Mouse (Mus musculus): Measurements from ENCODE around the gene Ccnt1. TPM values are rescaled to one million over a fixed set of nuclear protein-coding genes. Genes with fewer than 3 reads are reported as not detected.

Gene Ccnt1
- polyA plus RNA-seq, 1 experiment = 66.8 TPM

DNA sequence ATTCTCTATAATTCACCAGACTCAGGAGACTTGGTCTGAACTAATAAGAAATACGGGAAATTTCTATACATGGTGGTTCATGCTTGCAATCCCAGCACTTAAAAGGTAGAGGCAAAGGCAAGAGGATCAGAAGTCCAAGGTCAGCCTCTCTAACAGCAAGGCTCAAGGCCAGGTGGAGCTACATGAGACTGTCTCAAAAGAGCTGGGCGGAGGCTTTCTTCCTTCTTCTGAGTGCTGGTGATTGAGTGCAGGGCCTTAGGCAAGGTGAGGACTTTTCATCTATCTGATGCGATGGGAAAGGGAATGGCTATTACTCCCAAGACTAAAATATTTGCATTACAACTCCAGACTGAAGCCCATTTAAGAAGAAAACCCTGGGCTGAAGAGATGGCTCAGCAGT, 25.6 kb downstream of the Ccnt1 start:
- H3K9ac ChIP-seq (ENCODE audit: low read depth, poor library complexity, severe bottlenecking) = no peak overlapping the region
- H3K4me3 ChIP-seq (ENCODE audit: low read depth, low read length) = no peak overlapping the region
- H3K36me3 ChIP-seq (ENCODE audit: control insufficient read depth, insufficient read depth, low read length, poor library complexity, severe bottlenecking) = peaks cover 61% of the 10 kb centered on the region
- TF ChIP-seq CTCF (IDR thresholded peaks at IDR 0.05; ENCODE audit: low read depth, low read length) = no peak
- TF ChIP-seq EP300 (IDR thresholded peaks at IDR 0.05; ENCODE audit: insufficient read depth, low read depth, low read length) = 0 out of 2 replicates have a peak, but pooled peaks have one; percentile 40
- no peak for TF ChIP-seq POLR2A (IDR thresholded peaks at IDR 0.05; ENCODE audit: insufficient read depth, low read length)
- H3K9me3 ChIP-seq (replicated peaks; ENCODE audit: control insufficient read depth, insufficient read depth, low read length, poor library complexity, severe bottlenecking) = no peaks in the 10 kb centered on the region
- H3K27me3 ChIP-seq (ENCODE audit: control insufficient read depth, insufficient read depth, low read length, poor library complexity, severe bottlenecking) = no peaks in the 10 kb centered on the region
- no peaks in the 10 kb centered on the region for H3K4me1 ChIP-seq (ENCODE audit: control insufficient read depth, insufficient read depth, low read length)
- peak overlapping the region; percentile 73 for H3K27ac ChIP-seq (ENCODE audit: insufficient read depth, low read length)

DNA sequence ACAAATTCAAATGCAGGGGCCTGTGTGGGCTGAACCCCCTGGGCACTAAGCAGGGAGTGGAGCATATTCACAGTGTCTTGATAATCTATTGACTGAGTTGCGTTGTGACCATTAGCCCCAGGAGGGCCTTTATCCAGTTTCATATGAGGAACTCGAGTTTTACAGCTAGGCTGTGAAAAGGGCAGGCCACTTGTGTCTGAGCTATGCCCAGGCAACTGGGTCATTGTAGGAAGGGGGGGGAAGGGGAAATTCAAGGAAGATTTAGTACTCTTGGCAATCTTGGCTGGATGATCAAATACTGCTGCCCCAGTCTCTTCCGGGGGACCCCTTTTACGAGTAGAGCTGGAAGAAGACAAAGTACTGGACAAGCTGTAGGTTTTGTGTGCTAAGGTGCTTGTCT, 27.4 kb downstream of the Ccnt1 start:
- H3K9ac ChIP-seq (ENCODE audit: low read depth, poor library complexity, severe bottlenecking) = no peak overlapping the region

DNA sequence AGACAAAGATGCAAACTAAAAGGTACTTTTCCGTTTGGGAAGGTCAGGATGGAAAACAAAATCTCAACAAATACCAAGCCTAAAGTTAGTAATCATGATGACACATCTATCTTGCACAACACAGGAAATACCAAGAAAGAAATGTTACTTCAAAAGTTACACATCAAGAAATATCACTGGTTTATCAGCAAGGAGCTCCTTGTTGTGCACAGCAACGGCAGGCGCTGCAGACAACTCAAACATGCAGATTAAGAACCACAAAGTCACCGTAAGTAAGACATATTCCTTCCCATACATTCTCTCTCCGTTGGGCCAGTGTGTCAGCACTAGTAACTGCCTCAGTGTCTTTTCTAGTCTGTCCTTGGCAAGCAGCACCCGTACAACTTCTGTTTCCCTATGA, 29.7 kb downstream of the Ccnt1 start:
- H3K27me3 ChIP-seq (ENCODE audit: control insufficient read depth, insufficient read depth, low read length, poor library complexity, severe bottlenecking) = no peaks in the 10 kb centered on the region
- no peak overlapping the region for H3K27ac ChIP-seq (ENCODE audit: insufficient read depth, low read length)
- no peak overlapping the region for H3K9ac ChIP-seq (ENCODE audit: low read depth, poor library complexity, severe bottlenecking)
- H3K36me3 ChIP-seq (ENCODE audit: control insufficient read depth, insufficient read depth, low read length, poor library complexity, severe bottlenecking) = peaks cover 48% of the 10 kb centered on the region
- no peaks in the 10 kb centered on the region for H3K9me3 ChIP-seq (replicated peaks; ENCODE audit: control insufficient read depth, insufficient read depth, low read length, poor library complexity, severe bottlenecking)
- no peaks in the 10 kb centered on the region for H3K4me1 ChIP-seq (ENCODE audit: control insufficient read depth, insufficient read depth, low read length)
- H3K4me3 ChIP-seq (ENCODE audit: low read depth, low read length) = no peak overlapping the region
- TF ChIP-seq CTCF (IDR thresholded peaks at IDR 0.05; ENCODE audit: low read depth, low read length) (no peak), POLR2A (IDR thresholded peaks at IDR 0.05; ENCODE audit: insufficient read depth, low read length) (no peak), EP300 (IDR thresholded peaks at IDR 0.05; ENCODE audit: insufficient read depth, low read depth, low read length) (no peak)

More for the DNA sequence above, 27.4 kb downstream of the Ccnt1 start:
- Histone ChIP-seq H3K36me3 (ENCODE audit: control insufficient read depth, insufficient read depth, low read length, poor library complexity, severe bottlenecking) (peaks cover 60% of the 10 kb centered on the region), H3K9me3 (replicated peaks; ENCODE audit: control insufficient read depth, insufficient read depth, low read length, poor library complexity, severe bottlenecking) (no peaks in the 10 kb centered on the region), H3K4me3 (ENCODE audit: low read depth, low read length) (no peak overlapping the region), H3K27me3 (ENCODE audit: control insufficient read depth, insufficient read depth, low read length, poor library complexity, severe bottlenecking) (no peaks in the 10 kb centered on the region), H3K27ac (ENCODE audit: insufficient read depth, low read length) (0 out of 2 replicates have a peak overlapping the region, but pooled peaks have one; percentile 3), H3K4me1 (ENCODE audit: control insufficient read depth, insufficient read depth, low read length) (no peaks in the 10 kb centered on the region)
- TF ChIP-seq POLR2A (IDR thresholded peaks at IDR 0.05; ENCODE audit: insufficient read depth, low read length) (no peak), EP300 (IDR thresholded peaks at IDR 0.05; ENCODE audit: insufficient read depth, low read depth, low read length) (no peak), CTCF (IDR thresholded peaks at IDR 0.05; ENCODE audit: low read depth, low read length) (no peak)

DNA sequence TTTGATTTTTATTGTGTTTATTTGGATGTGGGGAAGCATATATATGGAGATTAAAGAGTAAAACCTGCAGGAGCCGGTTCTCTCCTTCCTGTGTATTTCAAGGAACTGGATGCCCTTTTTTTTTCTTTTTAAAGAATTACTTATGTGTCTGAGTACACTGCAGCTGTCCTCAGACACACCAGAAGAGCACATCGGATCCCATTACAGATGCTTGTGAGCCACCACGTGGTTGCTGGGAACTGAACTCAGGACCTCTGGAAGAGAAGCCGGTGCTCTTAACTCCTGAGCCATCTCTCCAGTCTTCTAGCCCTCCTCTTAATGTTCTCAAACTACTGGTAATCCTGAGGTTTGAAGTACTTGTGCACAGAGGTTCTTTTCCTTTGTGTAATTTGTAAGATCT, 32.8 kb downstream of the Ccnt1 start:
- no peak overlapping the region for H3K4me3 ChIP-seq (ENCODE audit: low read depth, low read length)
- H3K4me1 ChIP-seq (ENCODE audit: control insufficient read depth, insufficient read depth, low read length) = no peaks in the 10 kb centered on the region
- no peak for TF ChIP-seq EP300 (IDR thresholded peaks at IDR 0.05; ENCODE audit: insufficient read depth, low read depth, low read length)
- TF ChIP-seq POLR2A (IDR thresholded peaks at IDR 0.05; ENCODE audit: insufficient read depth, low read length) = no peak
- no peak for TF ChIP-seq CTCF (IDR thresholded peaks at IDR 0.05; ENCODE audit: low read depth, low read length)

DNA sequence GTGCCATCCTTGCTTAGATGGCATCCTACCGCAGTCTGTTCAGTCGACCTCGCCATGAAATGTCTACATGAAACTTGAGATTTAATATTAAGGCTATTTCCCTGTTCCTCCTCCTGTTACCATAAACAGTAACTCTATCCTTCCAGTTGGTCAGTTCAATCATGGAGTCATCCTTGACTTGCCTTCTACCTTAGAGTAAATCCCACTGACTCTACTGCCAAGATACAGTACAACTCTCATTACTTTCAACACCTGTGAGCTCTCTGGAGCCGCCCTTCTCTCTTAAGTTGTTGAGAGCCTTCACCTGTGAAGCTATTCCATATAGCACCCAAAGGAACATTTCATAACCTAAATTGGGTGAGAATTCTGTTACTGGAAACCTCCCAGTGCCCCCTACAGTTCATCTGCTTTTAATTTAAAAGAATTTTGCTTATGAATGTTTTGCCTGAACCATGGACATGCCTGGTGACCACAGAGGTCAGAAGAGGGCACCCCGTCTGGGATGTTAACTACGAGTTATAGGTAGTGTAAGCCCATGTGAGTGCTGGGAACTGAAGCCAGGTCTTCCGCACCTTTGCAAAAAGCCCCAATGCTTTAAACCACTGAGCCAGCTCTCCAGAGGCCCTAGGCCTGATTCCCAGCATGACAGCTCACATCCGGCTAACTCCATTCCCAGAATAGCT, 33.8 kb downstream of the Ccnt1 start:
- Histone ChIP-seq H3K9ac (ENCODE audit: low read depth, poor library complexity, severe bottlenecking) (no peak overlapping the region), H3K9me3 (replicated peaks; ENCODE audit: control insufficient read depth, insufficient read depth, low read length, poor library complexity, severe bottlenecking) (no peaks in the 10 kb centered on the region), H3K36me3 (ENCODE audit: control insufficient read depth, insufficient read depth, low read length, poor library complexity, severe bottlenecking) (peaks cover 29% of the 10 kb centered on the region), H3K27ac (ENCODE audit: insufficient read depth, low read length) (no peak overlapping the region), H3K4me3 (ENCODE audit: low read depth, low read length) (no peak overlapping the region), H3K4me1 (ENCODE audit: control insufficient read depth, insufficient read depth, low read length) (no peaks in the 10 kb centered on the region), H3K27me3 (ENCODE audit: control insufficient read depth, insufficient read depth, low read length, poor library complexity, severe bottlenecking) (no peaks in the 10 kb centered on the region)
- no peak for TF ChIP-seq CTCF (IDR thresholded peaks at IDR 0.05; ENCODE audit: low read depth, low read length)
- TF ChIP-seq EP300 (IDR thresholded peaks at IDR 0.05; ENCODE audit: insufficient read depth, low read depth, low read length) = no peak
- no peak for TF ChIP-seq POLR2A (IDR thresholded peaks at IDR 0.05; ENCODE audit: insufficient read depth, low read length)

More for the DNA sequence above, 32.8 kb downstream of the Ccnt1 start:
- Histone ChIP-seq H3K27ac (ENCODE audit: insufficient read depth, low read length) (no peak overlapping the region), H3K36me3 (ENCODE audit: control insufficient read depth, insufficient read depth, low read length, poor library complexity, severe bottlenecking) (peaks cover 30% of the 10 kb centered on the region), H3K27me3 (ENCODE audit: control insufficient read depth, insufficient read depth, low read length, poor library complexity, severe bottlenecking) (no peaks in the 10 kb centered on the region), H3K9me3 (replicated peaks; ENCODE audit: control insufficient read depth, insufficient read depth, low read length, poor library complexity, severe bottlenecking) (no peaks in the 10 kb centered on the region), H3K9ac (ENCODE audit: low read depth, poor library complexity, severe bottlenecking) (no peak overlapping the region)

DNA sequence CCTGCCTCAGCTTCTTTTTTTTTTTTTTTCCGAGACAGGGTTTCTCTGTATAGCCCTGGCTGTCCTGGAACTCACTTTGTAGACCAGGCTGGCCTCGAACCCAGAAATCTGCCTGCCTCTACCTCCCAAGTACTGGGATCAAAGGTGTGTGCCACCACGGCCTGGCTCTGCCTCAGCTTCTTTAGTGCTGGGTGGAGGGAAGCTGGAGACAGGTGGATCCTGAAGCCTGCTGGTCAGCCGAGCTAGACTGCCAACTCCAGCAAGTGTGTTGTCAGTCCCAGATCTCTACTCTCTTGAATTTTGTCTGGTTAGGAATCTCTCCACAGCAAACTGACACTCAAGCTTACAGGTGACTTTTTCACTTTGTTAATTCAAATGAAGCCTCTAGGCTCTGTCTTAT, 34.8 kb downstream of the Ccnt1 start:
- Histone ChIP-seq H3K36me3 (ENCODE audit: control insufficient read depth, insufficient read depth, low read length, poor library complexity, severe bottlenecking) (peaks cover 34% of the 10 kb centered on the region), H3K27ac (ENCODE audit: insufficient read depth, low read length) (no peak overlapping the region), H3K4me3 (ENCODE audit: low read depth, low read length) (no peak overlapping the region), H3K27me3 (ENCODE audit: control insufficient read depth, insufficient read depth, low read length, poor library complexity, severe bottlenecking) (no peaks in the 10 kb centered on the region), H3K4me1 (ENCODE audit: control insufficient read depth, insufficient read depth, low read length) (no peaks in the 10 kb centered on the region), H3K9ac (ENCODE audit: low read depth, poor library complexity, severe bottlenecking) (no peak overlapping the region), H3K9me3 (replicated peaks; ENCODE audit: control insufficient read depth, insufficient read depth, low read length, poor library complexity, severe bottlenecking) (no peaks in the 10 kb centered on the region)
- TF ChIP-seq EP300 (IDR thresholded peaks at IDR 0.05; ENCODE audit: insufficient read depth, low read depth, low read length) (no peak), CTCF (IDR thresholded peaks at IDR 0.05; ENCODE audit: low read depth, low read length) (no peak), POLR2A (IDR thresholded peaks at IDR 0.05; ENCODE audit: insufficient read depth, low read length) (no peak)

All from ES-Bruce4 (cell line).